Mouse (Mus musculus) C2C12 (cell line): ENCODE measurements around the gene Itgb7. TPM values are rescaled to one million over a fixed set of nuclear protein-coding genes. Genes with fewer than 3 reads are reported as not detected.

ENCODE experiments used
- H3K27me3 ChIP-seq: one replicate; pipeline ENCODE4 v1.6.1; 2011; ENCODE audit not compliant: control insufficient read depth, insufficient read depth, insufficient read length
- H3K36me3 ChIP-seq: one replicate; pipeline ENCODE4 v1.6.1; 2011; ENCODE audit not compliant: control insufficient read depth, insufficient read depth
- H3K4me3 ChIP-seq: one replicate; pipeline ENCODE4 v1.5.1; 2011; ENCODE audit warnings: mild to moderate bottlenecking, control low read depth; ENCODE audit not compliant: poor library complexity, insufficient read depth, severe bottlenecking
- H3K79me2 ChIP-seq: one replicate; pipeline ENCODE4 v1.6.1; 2011; ENCODE audit not compliant: control insufficient read depth, insufficient read depth
- H3K79me3 ChIP-seq: one replicate; pipeline ENCODE4 v1.6.1; 2011; ENCODE audit warnings: low read depth, control low read depth
- H3ac ChIP-seq: one replicate; pipeline ENCODE3; 2011; ENCODE audit warnings: low read depth; ENCODE audit not compliant: control insufficient read depth, insufficient read length
- CEBPB ChIP-seq: IDR thresholded peaks from one replicate; pipeline ENCODE4 v1.6.1; 2011; ENCODE audit warnings: low read depth, mild to moderate bottlenecking, control low read depth, moderate library complexity
- CTCF ChIP-seq: IDR thresholded peaks from one replicate; pipeline ENCODE4 v1.5.1; 2011; ENCODE audit not compliant: control insufficient read depth, insufficient read depth, insufficient read length
- FOSL1 ChIP-seq: IDR thresholded peaks from one replicate; pipeline ENCODE4 v1.8.0; 2011; ENCODE audit warnings: mild to moderate bottlenecking, low read length; ENCODE audit not compliant: poor library complexity, insufficient read depth, severe bottlenecking
- MAX ChIP-seq: IDR thresholded peaks from one replicate; pipeline ENCODE4 v1.6.1; 2011; ENCODE audit warnings: mild to moderate bottlenecking, control low read depth
- MYOD1 ChIP-seq: IDR thresholded peaks from one replicate; pipeline ENCODE4 v1.6.1; 2011; ENCODE audit warnings: low read depth; ENCODE audit not compliant: control insufficient read depth, insufficient read length
- MYOG ChIP-seq: IDR thresholded peaks from one replicate; pipeline ENCODE4 v1.6.1; 2011; ENCODE audit not compliant: control insufficient read depth, insufficient read length; ENCODE audit errors: extremely low read depth
- USF1 ChIP-seq: IDR thresholded peaks from one replicate; pipeline ENCODE4 v1.6.1; 2011; ENCODE audit warnings: low read depth, mild to moderate bottlenecking, control low read depth, moderate library complexity
- polyA plus RNA-seq: library from polyadenylated mRNA; unstranded; fragments of >200 nt; fragmentation: generic; extraction: Trizol; gene quantifications from one replicate; pipeline ENCODE4 v1.2.1, GENCODE M21; 2012; ENCODE audit warnings: missing spikeins

Itgb7 gene
- polyA plus RNA-seq, 1 experiment: 58.8 TPM

DNA sequence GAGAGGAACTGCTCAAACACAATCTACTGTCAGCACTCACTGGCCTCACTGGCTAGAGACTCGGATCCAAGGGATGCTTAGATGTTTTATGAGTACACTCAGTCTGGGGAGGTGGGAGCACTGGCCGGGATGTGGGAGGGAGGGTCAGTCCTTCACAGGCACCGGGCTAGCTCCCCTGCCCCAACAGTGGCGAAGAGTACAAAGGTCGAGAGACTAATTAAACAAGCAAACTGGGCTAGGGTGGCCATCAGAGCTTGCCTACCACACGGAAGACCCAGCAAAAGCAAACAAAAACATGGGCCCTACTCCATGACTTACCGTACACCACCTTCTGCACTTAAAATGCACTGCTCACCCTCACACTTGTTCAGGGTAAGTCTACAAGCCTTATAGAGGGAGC is 40.0 kb downstream of the Itgb7 start:
- Histone ChIP-seq H3K27me3 (no peaks in the 10 kb centered on the region), H3K79me2 (no peaks in the 10 kb centered on the region), H3K36me3 (no peaks in the 10 kb centered on the region), H3K4me3 (no peak overlapping the region), H3K79me3 (no peaks in the 10 kb centered on the region), H3ac (no peak overlapping the region)
- TF ChIP-seq CEBPB (no peak), MYOD1 (no peak), USF1 (no peak), CTCF (no peak)

DNA sequence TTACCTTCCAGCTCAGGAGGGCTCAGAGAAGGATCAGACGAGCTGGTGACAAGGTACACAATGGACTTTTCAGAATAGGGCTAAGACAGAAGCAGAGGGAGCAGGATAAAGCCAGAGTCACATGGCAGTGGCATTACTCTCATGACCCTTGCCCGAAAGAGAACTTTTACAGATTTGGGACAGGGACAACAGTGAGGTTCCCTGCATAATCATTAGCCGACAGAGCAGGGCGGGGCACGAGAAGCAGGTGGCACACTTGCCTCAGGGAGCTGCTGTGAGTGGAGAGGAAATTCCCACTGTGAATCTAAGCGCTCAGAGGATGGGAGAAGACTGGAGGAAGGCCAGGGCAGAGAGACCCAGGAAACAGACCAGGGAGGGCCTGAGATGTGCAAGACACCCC is 42.9 kb downstream of the Itgb7 start:
- no peak for TF ChIP-seq USF1
- no peak for TF ChIP-seq FOSL1
- no peak for TF ChIP-seq CTCF
- TF ChIP-seq MYOD1: no peak
- TF ChIP-seq CEBPB: no peak
- TF ChIP-seq MAX: no peak
- no peak for TF ChIP-seq MYOG
- H3ac ChIP-seq: no peak overlapping the region
- H3K36me3 ChIP-seq: no peaks in the 10 kb centered on the region
- no peaks in the 10 kb centered on the region for H3K27me3 ChIP-seq
- H3K79me3 ChIP-seq: no peaks in the 10 kb centered on the region
- H3K79me2 ChIP-seq: no peaks in the 10 kb centered on the region
- no peak overlapping the region for H3K4me3 ChIP-seq

DNA sequence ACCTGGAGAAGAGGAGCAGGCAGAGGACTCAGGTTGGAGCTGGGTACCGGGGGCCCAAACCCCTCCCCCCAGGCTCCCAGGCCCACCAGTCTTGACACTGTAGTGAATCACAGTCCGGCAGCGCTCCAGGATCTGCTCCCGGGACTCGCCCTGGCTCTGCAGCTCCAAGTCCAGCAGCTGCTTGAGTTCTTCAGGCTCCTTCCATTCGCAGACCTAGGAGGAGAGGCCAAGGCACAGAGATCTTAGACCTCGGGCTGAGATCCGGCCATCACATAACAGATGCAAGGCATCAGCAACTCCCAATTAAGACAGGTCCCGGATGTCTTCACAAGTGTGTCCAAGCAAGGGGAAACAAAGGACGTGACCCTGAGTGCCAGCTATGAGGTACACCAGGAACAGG is 43.6 kb downstream of the Itgb7 start:
- Histone ChIP-seq H3K27me3 (no peaks in the 10 kb centered on the region), H3K36me3 (no peaks in the 10 kb centered on the region), H3K79me3 (no peaks in the 10 kb centered on the region), H3K4me3 (no peak overlapping the region), H3K79me2 (no peaks in the 10 kb centered on the region), H3ac (no peak overlapping the region)
- TF ChIP-seq MYOG (no peak), MYOD1 (no peak), FOSL1 (no peak), USF1 (no peak), CTCF (no peak), CEBPB (no peak), MAX (no peak)

DNA sequence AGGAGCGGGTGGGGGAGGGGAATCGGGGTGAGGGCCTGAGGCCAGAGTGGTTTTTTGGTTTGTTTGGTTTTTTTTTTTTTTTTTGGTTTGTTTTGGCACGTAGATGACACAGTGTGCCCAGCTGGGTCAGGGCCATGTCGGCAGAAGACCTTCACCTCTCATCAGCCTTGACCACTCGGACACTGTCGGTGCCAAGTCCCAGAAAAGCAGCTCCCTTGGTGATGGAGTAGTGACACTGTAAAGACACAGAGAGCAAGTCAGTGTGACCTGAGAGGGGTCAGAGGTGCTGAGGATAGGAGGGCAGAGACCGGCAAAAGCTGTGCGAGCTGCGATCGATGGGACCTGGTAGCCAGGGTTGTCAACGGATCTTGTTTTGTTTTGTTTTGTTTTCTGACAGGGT is 45.5 kb downstream of the Itgb7 start:
- H3ac ChIP-seq: no peak overlapping the region
- no peaks in the 10 kb centered on the region for H3K27me3 ChIP-seq
- H3K79me2 ChIP-seq: no peaks in the 10 kb centered on the region
- H3K4me3 ChIP-seq: no peak overlapping the region
- H3K79me3 ChIP-seq: no peaks in the 10 kb centered on the region
- H3K36me3 ChIP-seq: no peaks in the 10 kb centered on the region
- TF ChIP-seq MYOD1 (no peak), FOSL1 (no peak), CTCF (no peak), MAX (no peak), CEBPB (no peak)

DNA sequence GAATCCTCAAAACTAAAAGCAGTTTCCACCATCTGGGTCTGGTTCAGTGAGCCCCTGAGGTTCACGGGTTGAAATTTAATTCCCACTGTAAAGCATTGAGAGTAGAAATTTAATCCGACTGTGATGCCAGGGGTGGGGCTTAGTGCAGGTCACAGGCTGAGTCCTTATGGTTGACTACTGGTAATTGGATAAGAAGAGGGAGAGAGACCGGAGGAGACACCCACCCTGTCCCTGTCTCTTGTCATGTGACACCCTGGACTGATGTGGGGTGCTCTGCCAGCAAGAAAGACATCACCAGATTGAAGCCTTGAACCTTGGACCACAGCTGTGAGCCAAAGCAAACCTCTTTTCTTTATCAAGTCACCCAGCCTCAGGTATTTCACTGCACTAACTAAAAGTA is 48.7 kb downstream of the Itgb7 start:
- no peaks in the 10 kb centered on the region for H3K79me3 ChIP-seq
- H3K79me2 ChIP-seq: no peaks in the 10 kb centered on the region
- no peaks in the 10 kb centered on the region for H3K27me3 ChIP-seq
- H3K4me3 ChIP-seq: no peak overlapping the region
- no peaks in the 10 kb centered on the region for H3K36me3 ChIP-seq
- TF ChIP-seq CEBPB (no peak), FOSL1 (no peak), CTCF (no peak), MYOD1 (no peak), MYOG (no peak), MAX (no peak), USF1 (no peak)
- H3ac ChIP-seq: no peak overlapping the region

DNA sequence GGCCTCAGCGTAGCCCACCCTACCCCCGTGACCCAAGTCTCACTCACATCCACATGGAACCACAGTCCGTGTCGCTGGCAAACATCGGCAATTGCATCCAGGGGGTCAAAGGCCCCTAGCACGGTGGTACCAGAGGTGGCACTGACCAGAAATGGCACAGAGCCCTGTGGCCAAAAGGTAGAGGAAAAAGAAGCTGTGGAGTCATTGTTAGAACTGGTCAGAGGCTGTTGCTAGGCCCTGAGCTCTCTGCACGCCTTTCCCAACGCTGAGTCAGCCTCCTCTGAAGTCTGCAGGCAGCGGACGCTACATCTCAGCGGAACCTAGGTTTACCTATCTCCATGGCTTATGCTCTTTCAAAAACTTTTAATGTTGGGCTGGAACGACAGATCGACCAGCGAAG is 51.8 kb downstream of the Itgb7 start:
- no peaks in the 10 kb centered on the region for H3K36me3 ChIP-seq
- TF ChIP-seq CEBPB: no peak
- no peak for TF ChIP-seq FOSL1
- TF ChIP-seq MAX: no peak
- TF ChIP-seq USF1: no peak
- no peak for TF ChIP-seq MYOG
- TF ChIP-seq MYOD1: no peak
- no peak for TF ChIP-seq CTCF
- no peak overlapping the region for H3K4me3 ChIP-seq
- H3K27me3 ChIP-seq: no peaks in the 10 kb centered on the region
- no peak overlapping the region for H3ac ChIP-seq
- H3K79me3 ChIP-seq: no peaks in the 10 kb centered on the region
- no peaks in the 10 kb centered on the region for H3K79me2 ChIP-seq
